28 mouse cellular contexts compared by ENCODE assay signal in the genomic region with DNA sequence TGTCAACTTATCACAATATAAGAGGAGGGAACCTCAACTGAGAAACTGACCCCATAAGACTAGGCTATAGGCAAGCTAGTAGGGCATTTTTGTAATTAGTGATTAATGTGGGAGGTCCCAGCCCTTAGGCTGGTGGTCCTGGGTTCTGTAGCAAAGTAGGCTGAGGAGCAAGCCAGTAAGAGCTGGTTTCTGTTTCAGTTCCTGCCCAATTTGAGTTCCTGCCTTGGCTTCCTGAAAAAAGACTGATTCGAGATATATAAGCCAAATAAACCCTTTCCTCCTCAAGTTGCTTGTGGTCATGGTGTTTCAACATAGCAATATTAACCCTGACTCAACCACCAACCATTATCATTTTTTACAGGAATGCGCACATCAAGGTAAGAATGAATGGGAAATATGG. TPM values are rescaled to one million over a fixed set of nuclear protein-coding genes. Genes with fewer than 3 reads are reported as not detected.
DNase-seq lines count a peak whose midpoint lies in the region; ATAC-seq lines count a peak whose summit lies in the region.
"Had no signal": no experiment of that assay in that cellular context is flagged by ENCODE, and none has a peak within 500 bp of the region (broad histone marks: within the 10 kb centered on the region; RNA-seq: fewer than 3 reads in every experiment).

No protein-coding gene starts in this region.

- H3K79me2 ChIP-seq in macrophage (ENCODE audit: inconsistent target): no peaks in the 10 kb centered on the region

- no peaks in the 10 kb centered on the region for H3K9me3 ChIP-seq in hindbrain, embryonic 10.5 days
- no peaks in the 10 kb centered on the region for H3K9me3 ChIP-seq in forebrain, embryonic 14.5 days (replicated peaks; ENCODE audit: control insufficient read depth, low read length)
- H3K9me3 ChIP-seq: embryonic facial prominence, embryonic 10.5 days; embryonic facial prominence, embryonic 13.5 days; forebrain, embryonic 12.5 days; heart, embryonic 10.5 days; heart, embryonic 13.5 days had no signal

- H3K4me2 ChIP-seq in forebrain, embryonic 14.5 days (ENCODE audit: low read length): no peak overlapping the region
- H3K4me2 ChIP-seq: embryonic facial prominence, embryonic 13.5 days; forebrain, embryonic 12.5 days; heart, embryonic 13.5 days; hindbrain, embryonic 14.5 days had no signal

- H3K4me3 ChIP-seq in macrophage (ENCODE audit: inconsistent target): no peak overlapping the region
- H3K4me3 ChIP-seq in hindbrain, embryonic 10.5 days: no peak overlapping the region
- H3K4me3 ChIP-seq in forebrain, embryonic 14.5 days (ENCODE audit: low read depth, low read length): no peak overlapping the region
- H3K4me3 ChIP-seq: embryonic facial prominence, embryonic 10.5 days; embryonic facial prominence, embryonic 13.5 days; erythroblast, embryonic 14.5 days; forebrain, embryonic 12.5 days; heart, embryonic 10.5 days; heart, embryonic 13.5 days had no signal

- no peaks in the 10 kb centered on the region for H3K4me1 ChIP-seq in hindbrain, embryonic 10.5 days (replicated peaks)
- no peaks in the 10 kb centered on the region for H3K4me1 ChIP-seq in forebrain, embryonic 14.5 days (ENCODE audit: control insufficient read depth, insufficient read depth, low read length)
- H3K4me1 ChIP-seq: forebrain, embryonic 12.5 days; heart, embryonic 10.5 days; heart, embryonic 13.5 days had no signal

- peak; percentile 76 for ATAC-seq in common myeloid progenitor, adult 5-6 weeks (replicated peaks; ENCODE audit: low read depth, poor library complexity, severe bottlenecking)
- ATAC-seq in forebrain, embryonic 14.5 days: no peak
- ATAC-seq: CD4-positive, CD25-positive, alpha-beta regulatory T cell, adult 4 months; forebrain, embryonic 16.5 days; hindbrain, postnatal 0 days; inflammation-experienced regulatory T-cells, adult 6 months; intestine, embryonic 16.5 days had no signal

- H3K36me3 ChIP-seq in macrophage (ENCODE audit: inconsistent target): no peaks in the 10 kb centered on the region
- no peaks in the 10 kb centered on the region for H3K36me3 ChIP-seq in hindbrain, embryonic 10.5 days
- no peaks in the 10 kb centered on the region for H3K36me3 ChIP-seq in forebrain, embryonic 14.5 days (ENCODE audit: control insufficient read depth, insufficient read depth, low read length)
- H3K36me3 ChIP-seq: embryonic facial prominence, embryonic 10.5 days; embryonic facial prominence, embryonic 13.5 days; forebrain, embryonic 12.5 days; heart, embryonic 10.5 days; heart, embryonic 13.5 days had no signal

- peak; percentile 85 for DNase-seq in 416B (ENCODE audit: low read depth)
- DNase-seq in hindbrain, embryonic 10.5 days (ENCODE audit: low spot score): no peak
- no peak for DNase-seq in adrenal gland, adult (ENCODE audit: inconsistent age in 2 of 2, low spot score in 1 of 2)
- DNase-seq in forebrain, embryonic 14.5 days (ENCODE audit: low spot score): no peak
- DNase-seq: adrenal gland, adult 8-10 months; adrenal gland, postnatal 25 days; cerebellum, adult 18-20 months; cerebellum, adult 9-10 months; cerebellum, postnatal 14 days; gastrocnemius, postnatal 10 days; gastrocnemius, postnatal 36 days; heart, adult 18-20 months; heart, postnatal 14 days; kidney, adult 18-20 months had no signal

- no peaks in the 10 kb centered on the region for H3K27me3 ChIP-seq in hindbrain, embryonic 10.5 days (ENCODE audit: insufficient read depth, poor library complexity, severe bottlenecking)
- no peaks in the 10 kb centered on the region for H3K27me3 ChIP-seq in forebrain, embryonic 14.5 days (replicated peaks; ENCODE audit: control insufficient read depth, insufficient read depth, low read length)
- H3K27me3 ChIP-seq: embryonic facial prominence, embryonic 13.5 days; forebrain, embryonic 12.5 days; heart, embryonic 13.5 days had no signal

- peak overlapping the region; percentile 33 for H3K27ac ChIP-seq in macrophage
- no peak overlapping the region for H3K27ac ChIP-seq in hindbrain, embryonic 10.5 days
- H3K27ac ChIP-seq in forebrain, embryonic 14.5 days (ENCODE audit: low read depth, low read length): no peak overlapping the region
- H3K27ac ChIP-seq: embryonic facial prominence, embryonic 10.5 days; embryonic facial prominence, embryonic 13.5 days; forebrain, embryonic 12.5 days; heart, embryonic 10.5 days; heart, embryonic 13.5 days; hindbrain, embryonic 14.5 days; hindbrain, postnatal 0 days had no signal

- 3% methylated on average over 2 of the region's 2 CpGs for WGBS in macrophage (ENCODE audit: missing documents)
- 84% methylated on average over 2 of the region's 2 CpGs for WGBS in hindbrain, embryonic 10.5 days
- 88% methylated on average over 2 of the region's 2 CpGs for WGBS in forebrain, embryonic 14.5 days

- no peak overlapping the region for H3K9ac ChIP-seq in forebrain, embryonic 14.5 days (ENCODE audit: low read length)
- H3K9ac ChIP-seq: embryonic facial prominence, embryonic 13.5 days; forebrain, embryonic 12.5 days; heart, embryonic 13.5 days; hindbrain, embryonic 14.5 days had no signal

RNA-seq across cellular contexts. Expression of gene Ihh, which starts 45.8 kb away (rescaled TPM):
- not detected in 2 replicates for total RNA-seq in common myeloid progenitor, adult 5-6 weeks (2017)
- under 1 TPM in 11 of 26 experiments, not detected in 15; 0.23 to 0.99 (median 0.46) TPM for total RNA-seq in macrophage (2018; cell fraction: chromatin; rRNA removed)
- under 1 TPM in 11 of 26 experiments, not detected in 15; 0.03 to 0.13 (median 0.09) TPM for total RNA-seq in macrophage (2018; cell fraction: cytosol; rRNA removed)
- under 1 TPM in 10 of 26 experiments, not detected in 16; 0.22 to 0.56 (median 0.36) TPM for total RNA-seq in macrophage (2018; cell fraction: nucleus; rRNA removed)
- 0.06 to 0.19 TPM in 2 of 3 replicates, not detected in the other for polyA plus RNA-seq in macrophage (2018)
- 0.12 TPM in 2 replicates for polyA plus RNA-seq in hindbrain, embryonic 10.5 days (2016; fragmentation: Nextera tagmentation; extraction: Ambion mirVana)
- 0.09 and 0.20 TPM in 2 replicates for polyA plus RNA-seq in forebrain, embryonic 14.5 days (2014; fragmentation: Nextera tagmentation; extraction: Ambion mirVana)
- polyA plus RNA-seq: CD4-positive, CD25-positive, alpha-beta regulatory T cell, adult 4 months; embryonic facial prominence, embryonic 10.5 days; inflammation-experienced regulatory T-cells, adult 6 months had no signal
